Mouse (Mus musculus) liver, embryonic 13.5 days (tissue): ENCODE data around the gene Kcne1. TPM values are rescaled to one million over a fixed set of nuclear protein-coding genes. Genes with fewer than 3 reads are reported as not detected.

Experiments
- ATAC-seq: fragments of 200-750 bp; cut with Nextera tagmentation; 2 replicates; pipeline ENCODE4 v1.8.0; 2017; ENCODE audit warnings: low read depth, mild to moderate bottlenecking, moderate number of reproducible peaks, moderate library complexity
- DNase-seq: peaks from one replicate; pipeline ENCODE4 v3.0.0; 2022
- H3K27ac ChIP-seq: fragments of 300-500 bp; sonication (generic); 2 replicates; pipeline ENCODE4 v1.5.1; 2015; ENCODE audit warnings: moderate library complexity, mild to moderate bottlenecking, inconsistent platforms
- H3K27me3 ChIP-seq: fragments of 300-500 bp; sonication (generic); 2 replicates; pipeline ENCODE4 v1.6.1; 2015; ENCODE audit warnings: mild to moderate bottlenecking, inconsistent platforms
- H3K36me3 ChIP-seq: fragments of 300-500 bp; sonication (generic); 2 replicates; pipeline ENCODE4 v1.6.1; 2015; ENCODE audit warnings: mild to moderate bottlenecking, inconsistent platforms
- H3K4me1 ChIP-seq: fragments of 300-500 bp; sonication (generic); replicated peaks from 2 replicates; pipeline ENCODE4 v1.6.1; 2015; ENCODE audit warnings: inconsistent platforms
- H3K4me2 ChIP-seq: fragments of 300-500 bp; sonication (generic); 2 replicates; pipeline ENCODE4 v1.6.1; 2015; ENCODE audit warnings: inconsistent platforms, mild to moderate bottlenecking, moderate library complexity
- H3K4me3 ChIP-seq: fragments of 300-500 bp; sonication (generic); replicated peaks from 2 replicates; pipeline ENCODE4 v1.5.1; 2015; ENCODE audit warnings: mild to moderate bottlenecking, inconsistent platforms
- H3K9ac ChIP-seq: fragments of 300-500 bp; sonication (generic); 2 replicates; pipeline ENCODE4 v1.6.1; 2015; ENCODE audit warnings: mild to moderate bottlenecking, inconsistent platforms
- H3K9me3 ChIP-seq: fragments of 300-500 bp; sonication (generic); replicated peaks from 2 replicates; pipeline ENCODE4 v1.6.1; 2016; ENCODE audit warnings: inconsistent platforms
- WGBS: fragments of 180-500 bp; shearing (Covaris S2); methylation state at CpG from one replicate; pipeline ENCODE4 v1.1.7; 2015; ENCODE audit not compliant: insufficient replicate concordance; 5-methylcytosine and 5-hydroxymethylcytosine counted together
- polyA plus RNA-seq: library from polyadenylated mRNA; unstranded; fragments of >200 nt; fragmentation: Nextera tagmentation; extraction: Ambion mirVana; gene quantifications from 2 replicates; pipeline ENCODE4 v1.2.1, GENCODE M21; 2015

Kcne1 gene
- polyA plus RNA-seq, 1 experiment from 2014 or later = 0.17 TPM

GRCm38 (mm10) chr16:92355982-92356381 lies 3.3 kb downstream of the Kcne1 start:
- Histone ChIP-seq H3K4me1 (peaks cover 19% of the 10 kb centered on the region), H3K9ac (no peak overlapping the region), H3K27ac (no peak overlapping the region), H3K36me3 (no peaks in the 10 kb centered on the region), H3K4me2 (no peak overlapping the region), H3K4me3 (no peak overlapping the region), H3K27me3 (peaks cover 17% of the 10 kb centered on the region; the same call in 1 of the 2 replicates), H3K9me3 (no peaks in the 10 kb centered on the region)
- no peak for DNase-seq
- ATAC-seq = no peak
- 45% methylated on average over 11 of the region's 11 CpGs for WGBS

- H3K27ac ChIP-seq = no peak overlapping the region
These were observed 3.9 kb downstream of the Kcne1 start for GRCm38 (mm10) chr16:92355366-92355765.

DNA sequence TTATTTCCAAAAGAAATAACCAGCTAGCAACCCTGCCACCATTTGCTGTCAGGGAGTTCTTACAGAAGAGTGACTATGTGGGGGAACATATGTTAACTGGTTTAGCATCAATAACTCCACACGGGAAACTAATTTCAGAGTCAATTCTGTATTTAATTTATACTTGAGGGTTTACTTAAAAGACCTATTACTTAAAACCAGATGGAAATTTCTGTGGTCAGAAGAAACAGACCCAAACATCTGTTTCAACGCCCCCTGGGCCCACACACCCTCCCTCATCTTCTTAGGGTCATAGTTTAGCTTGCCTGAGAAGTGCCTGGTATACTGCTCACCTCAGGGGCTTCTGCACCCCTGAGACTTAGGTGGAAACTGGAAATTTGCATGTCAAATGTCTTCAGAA lies 5.4 kb downstream of the Kcne1 start:
- H3K9ac ChIP-seq = no peak overlapping the region
- H3K9me3 ChIP-seq = no peaks in the 10 kb centered on the region
- peaks cover 14% of the 10 kb centered on the region; the same call in 1 of the 2 replicates for H3K27me3 ChIP-seq
- no peak overlapping the region for H3K4me2 ChIP-seq
- DNase-seq = no peak
- H3K4me3 ChIP-seq = no peak overlapping the region
- 61% methylated on average over 2 of the region's 2 CpGs for WGBS
- no peak overlapping the region for H3K27ac ChIP-seq
- peaks cover 18% of the 10 kb centered on the region for H3K4me1 ChIP-seq
- ATAC-seq = no peak
- H3K36me3 ChIP-seq = no peaks in the 10 kb centered on the region

More at GRCm38 (mm10) chr16:92355366-92355765, 3.9 kb downstream of the Kcne1 start:
- no peak for DNase-seq
- WGBS = 41% methylated on average over 5 of the region's 5 CpGs
- Histone ChIP-seq H3K27me3 (peaks cover 17% of the 10 kb centered on the region; the same call in 1 of the 2 replicates), H3K4me2 (no peak overlapping the region), H3K36me3 (no peaks in the 10 kb centered on the region), H3K4me3 (no peak overlapping the region), H3K4me1 (peaks cover 19% of the 10 kb centered on the region), H3K9ac (no peak overlapping the region), H3K9me3 (no peaks in the 10 kb centered on the region)
- no peak for ATAC-seq

DNA sequence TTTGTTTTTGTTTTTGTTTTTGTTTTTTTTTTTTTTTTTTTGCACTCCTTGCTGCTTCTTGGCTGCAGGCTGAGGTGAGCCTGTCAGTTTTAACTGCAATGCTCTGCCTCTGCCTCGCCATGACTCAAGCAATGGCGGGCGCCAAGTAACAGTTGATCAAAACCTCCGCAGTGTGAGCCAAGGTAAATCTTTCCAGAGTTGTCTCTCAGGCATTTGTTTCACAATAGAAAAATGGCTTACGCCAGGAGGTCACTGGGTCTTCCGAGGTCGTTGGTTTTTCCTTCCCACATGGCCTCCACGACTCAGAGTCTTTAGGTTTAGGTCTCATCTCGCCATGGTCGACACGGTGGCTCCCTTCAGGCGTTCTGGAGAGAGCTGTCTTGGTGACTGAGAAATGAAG lies 6.0 kb downstream of the Kcne1 start:
- H3K4me1 ChIP-seq = peaks cover 14% of the 10 kb centered on the region
- no peak overlapping the region for H3K9ac ChIP-seq
- H3K4me2 ChIP-seq = no peak overlapping the region
- no peak overlapping the region for H3K27ac ChIP-seq
- H3K36me3 ChIP-seq = no peaks in the 10 kb centered on the region
- no peak overlapping the region for H3K4me3 ChIP-seq
- DNase-seq = no peak
- H3K27me3 ChIP-seq = 0 out of 2 replicates have a peak, but pooled peaks cover 10% of the 10 kb centered on the region
- 79% methylated on average over 12 of the region's 12 CpGs for whole genome bisulfite sequencing
- no peaks in the 10 kb centered on the region for H3K9me3 ChIP-seq
- no peak for ATAC-seq

DNA sequence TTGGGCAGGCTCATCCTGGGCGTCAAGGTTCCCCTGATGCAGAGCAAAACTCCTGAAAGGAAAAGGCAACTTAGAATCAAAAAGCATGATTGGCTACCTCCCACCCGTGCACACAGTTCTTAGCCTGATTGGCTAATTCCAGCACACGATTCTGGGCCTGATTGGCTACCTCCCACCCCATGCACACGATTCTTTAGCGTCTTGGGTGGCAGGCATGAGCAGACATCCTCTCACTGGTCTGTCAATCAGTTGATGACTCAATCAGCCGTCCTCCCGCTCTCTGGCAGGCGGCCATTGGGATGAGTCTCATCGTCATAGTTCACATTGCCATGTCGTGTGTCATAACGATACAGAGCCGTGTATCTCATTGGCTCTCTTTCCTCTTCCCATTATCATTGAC lies 10.3 kb downstream of the Kcne1 start:
- H3K36me3 ChIP-seq = no peaks in the 10 kb centered on the region
- ATAC-seq (no peak), DNase-seq (no peak)
- H3K4me1 ChIP-seq = peaks cover 24% of the 10 kb centered on the region
- no peak overlapping the region for H3K9ac ChIP-seq
- no peak overlapping the region for H3K27ac ChIP-seq
- H3K27me3 ChIP-seq = 0 out of 2 replicates have a peak, but pooled peaks cover 5% of the 10 kb centered on the region
- H3K4me3 ChIP-seq = no peak overlapping the region
- no peaks in the 10 kb centered on the region for H3K9me3 ChIP-seq
- no peak overlapping the region for H3K4me2 ChIP-seq
- WGBS = 75% methylated on average over 12 of the region's 12 CpGs

- Histone ChIP-seq H3K9me3 (no peaks in the 10 kb centered on the region), H3K27ac (no peak overlapping the region), H3K36me3 (no peaks in the 10 kb centered on the region), H3K4me3 (no peak overlapping the region), H3K4me2 (no peak overlapping the region), H3K4me1 (peaks cover 30% of the 10 kb centered on the region), H3K9ac (no peak overlapping the region), H3K27me3 (no peaks in the 10 kb centered on the region)
- DNase-seq (no peak), ATAC-seq (no peak)
- WGBS = 65% methylated on average over 13 of the region's 13 CpGs
These were observed 12.9 kb downstream of the Kcne1 start for GRCm38 (mm10) chr16:92346297-92346916.

DNA sequence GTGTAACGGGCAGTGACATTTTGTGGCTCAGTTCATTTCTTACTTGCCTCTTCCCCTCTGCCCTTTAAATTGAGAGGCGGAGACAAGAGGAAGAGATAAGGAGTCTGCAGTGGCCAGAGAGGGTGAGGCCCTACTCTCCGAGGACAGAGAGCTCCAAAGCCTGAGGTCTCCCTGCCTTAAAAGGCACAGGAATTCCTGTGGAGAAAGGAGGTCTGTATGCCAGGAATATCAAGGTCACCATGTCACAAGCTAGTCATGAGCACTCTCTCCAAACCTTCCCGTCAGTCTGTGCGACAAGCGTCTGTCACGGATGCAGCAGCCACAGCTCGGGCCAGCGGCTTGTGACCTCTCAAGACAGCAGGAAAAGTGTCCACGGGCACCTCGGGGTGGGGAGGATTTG lies 14.1 kb downstream of the Kcne1 start:
- ATAC-seq (peak; percentile 51), DNase-seq (no peak)
- Histone ChIP-seq H3K4me2 (peak overlapping the region; percentile 43), H3K9me3 (no peaks in the 10 kb centered on the region), H3K27ac (peak overlapping the region; percentile 34; the same call in 1 of the 2 replicates), H3K27me3 (no peaks in the 10 kb centered on the region), H3K36me3 (no peaks in the 10 kb centered on the region), H3K4me3 (no peak overlapping the region), H3K9ac (peak overlapping the region; percentile 47; the same call in 1 of the 2 replicates), H3K4me1 (peaks cover 42% of the 10 kb centered on the region)
- WGBS = 22% methylated on average over 11 of the region's 11 CpGs

GRCm38 (mm10) chr16:92340612-92341511 lies 18.4 kb downstream of the Kcne1 start:
- Histone ChIP-seq H3K4me1 (peaks cover 41% of the 10 kb centered on the region), H3K9ac (0 out of 2 replicates have a peak overlapping the region, but pooled peaks have one; percentile 17), H3K9me3 (no peaks in the 10 kb centered on the region), H3K4me3 (peak overlapping the region; percentile 48), H3K27ac (peak overlapping the region; percentile 58; the same call in 1 of the 2 replicates), H3K4me2 (peak overlapping the region; percentile 69), H3K36me3 (no peaks in the 10 kb centered on the region), H3K27me3 (peaks cover under 1% of the 10 kb centered on the region; the same call in 1 of the 2 replicates)
- ATAC-seq = peak; percentile 86
- peak; percentile 76 for DNase-seq
- 23% methylated on average over 27 of the region's 27 CpGs for WGBS

DNA sequence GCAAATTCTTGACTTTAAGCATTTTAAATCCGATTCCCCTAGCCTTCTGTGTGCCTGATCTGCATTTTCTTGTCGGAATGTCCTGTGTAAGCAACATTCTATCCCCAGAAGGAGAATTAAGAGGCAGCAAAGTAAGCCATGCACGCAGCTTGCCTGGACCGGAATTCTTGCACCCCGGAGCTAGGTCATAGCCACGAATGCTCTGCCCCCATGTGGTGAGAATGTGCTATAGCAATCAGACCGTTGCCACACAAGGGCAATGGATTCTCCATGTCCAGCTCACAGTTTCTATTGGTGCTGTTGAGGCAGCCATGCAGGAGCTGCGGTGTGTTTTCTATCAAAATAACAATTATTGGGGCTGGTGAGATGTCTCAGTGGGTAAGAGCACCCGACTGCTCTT lies 23.0 kb downstream of the Kcne1 start:
- 8% methylated on average over 9 of the region's 9 CpGs for WGBS
- H3K4me1 ChIP-seq = peaks cover 21% of the 10 kb centered on the region
- H3K27me3 ChIP-seq = peaks cover 12% of the 10 kb centered on the region; the same call in 1 of the 2 replicates
- H3K36me3 ChIP-seq = no peaks in the 10 kb centered on the region
- no peak overlapping the region for H3K4me2 ChIP-seq
- no peaks in the 10 kb centered on the region for H3K9me3 ChIP-seq
- no peak overlapping the region for H3K4me3 ChIP-seq
- no peak overlapping the region for H3K27ac ChIP-seq
- DNase-seq (peak; percentile 51), ATAC-seq (no peak)
- H3K9ac ChIP-seq = no peak overlapping the region

DNA sequence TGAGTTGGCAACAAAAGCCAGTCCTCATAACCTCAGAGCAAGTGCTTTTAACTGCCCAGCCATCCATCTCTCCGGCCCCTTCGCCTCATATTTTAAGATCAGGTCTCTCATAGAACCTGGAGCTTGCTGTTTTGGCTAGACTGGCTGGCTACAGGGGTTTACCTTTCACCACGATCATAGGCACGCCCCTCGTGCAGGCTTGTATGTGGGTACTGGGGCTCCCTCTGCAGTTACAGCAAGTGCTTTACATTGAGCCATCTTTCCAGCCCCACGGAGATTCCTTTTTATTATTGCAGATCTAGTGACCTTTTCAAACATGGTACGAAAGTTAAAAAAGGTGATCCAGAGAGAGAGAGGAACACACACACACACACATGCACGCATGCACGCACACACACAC lies 24.7 kb downstream of the Kcne1 start:
- Histone ChIP-seq H3K9me3 (no peaks in the 10 kb centered on the region), H3K4me1 (peaks cover 4% of the 10 kb centered on the region), H3K4me3 (no peak overlapping the region), H3K27me3 (peaks cover 12% of the 10 kb centered on the region; the same call in 1 of the 2 replicates), H3K36me3 (no peaks in the 10 kb centered on the region), H3K27ac (no peak overlapping the region), H3K9ac (no peak overlapping the region), H3K4me2 (no peak overlapping the region)
- 57% methylated on average over 9 of the region's 9 CpGs for whole genome bisulfite sequencing
- no peak for DNase-seq
- no peak for ATAC-seq

DNA sequence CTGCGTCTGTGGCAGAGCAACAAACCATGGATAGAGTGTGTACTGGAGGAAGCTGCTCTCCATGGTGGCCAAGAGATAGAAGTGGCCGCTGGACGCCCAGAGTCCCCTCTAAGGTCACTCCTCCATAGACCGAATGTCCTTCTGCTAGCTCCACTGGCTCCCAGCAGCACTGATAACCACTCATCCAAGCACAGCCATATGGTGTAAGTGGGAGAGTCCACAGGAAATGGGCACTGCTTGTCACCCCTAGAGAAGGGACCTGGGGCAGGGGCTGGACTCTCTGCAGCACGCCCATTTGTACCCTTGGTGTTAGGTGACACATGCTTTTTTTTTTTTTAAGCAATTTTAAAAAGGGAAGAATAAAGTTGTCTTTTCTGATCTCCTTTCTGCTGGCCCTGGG lies 28.3 kb downstream of the Kcne1 start:
- Histone ChIP-seq H3K4me1 (no peaks in the 10 kb centered on the region), H3K27ac (no peak overlapping the region), H3K27me3 (peaks cover 15% of the 10 kb centered on the region; the same call in 1 of the 2 replicates), H3K36me3 (no peaks in the 10 kb centered on the region), H3K4me3 (no peak overlapping the region), H3K9ac (no peak overlapping the region), H3K4me2 (no peak overlapping the region), H3K9me3 (no peaks in the 10 kb centered on the region)
- 36% methylated on average over 5 of the region's 5 CpGs for WGBS
- ATAC-seq = no peak
- no peak for DNase-seq
